Mouse (Mus musculus) CD8-positive naive resting alpha-beta T cell, adult 2 months (primary cell): Measurements from ENCODE around the gene Nt5c3b.

ENCODE experiments used
- DNase-seq, 2 experiments: peaks; one replicate each; pipeline ENCODE4 v3.0.0; 2022; ENCODE audit warnings: low read depth in 2 of 2, low spot score in 2 of 2

The Nt5c3b gene

DNA sequence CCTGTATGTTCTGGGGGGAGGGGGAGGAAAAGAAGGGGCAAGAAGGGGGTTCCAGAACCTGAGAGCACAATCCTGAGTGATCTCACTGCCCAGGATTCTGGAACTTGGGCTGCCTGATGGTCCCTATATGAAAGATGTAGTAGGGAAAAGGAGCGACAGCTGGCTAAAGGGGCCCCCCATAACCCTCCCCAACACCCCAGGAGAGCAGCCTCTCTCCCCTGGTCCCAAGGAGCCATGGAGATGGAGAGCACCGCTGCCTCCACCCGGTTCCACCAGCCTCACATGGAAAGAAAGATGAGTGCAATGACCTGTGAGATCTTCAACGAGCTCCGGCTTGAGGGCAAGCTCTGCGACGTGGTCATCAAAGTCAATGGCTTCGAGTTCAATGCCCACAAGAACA, at the start of gene Nt5c3b, which contains the start of gene Klhl10:
TSS of gene Nt5c3b (minus strand) at position 12 of the 400 bp plus-strand sequence.
TSS of gene Klhl10 (plus strand) at position 121 of the 400 bp plus-strand sequence.
- DNase-seq, result no peak

DNA sequence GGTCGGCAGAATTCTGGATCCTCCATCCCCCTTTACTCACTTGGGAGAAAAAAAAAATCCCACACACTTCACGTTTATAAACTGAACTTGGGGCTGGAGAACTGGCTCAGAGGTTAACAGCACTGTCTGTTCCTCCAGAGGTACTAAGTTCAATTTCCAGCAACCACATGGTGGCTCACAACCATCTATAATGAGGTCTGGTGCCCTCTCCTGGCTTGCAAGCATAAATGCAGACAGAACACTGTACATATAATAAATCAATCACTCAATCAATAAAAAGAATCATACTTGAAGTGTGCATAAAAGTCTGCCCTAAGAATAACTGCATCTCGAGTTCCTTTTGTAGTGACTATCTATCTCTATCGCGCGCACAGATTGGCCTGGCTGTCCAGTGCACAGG, 49.3 kb upstream of the Nt5c3b start:
- no peak for DNase-seq

DNA sequence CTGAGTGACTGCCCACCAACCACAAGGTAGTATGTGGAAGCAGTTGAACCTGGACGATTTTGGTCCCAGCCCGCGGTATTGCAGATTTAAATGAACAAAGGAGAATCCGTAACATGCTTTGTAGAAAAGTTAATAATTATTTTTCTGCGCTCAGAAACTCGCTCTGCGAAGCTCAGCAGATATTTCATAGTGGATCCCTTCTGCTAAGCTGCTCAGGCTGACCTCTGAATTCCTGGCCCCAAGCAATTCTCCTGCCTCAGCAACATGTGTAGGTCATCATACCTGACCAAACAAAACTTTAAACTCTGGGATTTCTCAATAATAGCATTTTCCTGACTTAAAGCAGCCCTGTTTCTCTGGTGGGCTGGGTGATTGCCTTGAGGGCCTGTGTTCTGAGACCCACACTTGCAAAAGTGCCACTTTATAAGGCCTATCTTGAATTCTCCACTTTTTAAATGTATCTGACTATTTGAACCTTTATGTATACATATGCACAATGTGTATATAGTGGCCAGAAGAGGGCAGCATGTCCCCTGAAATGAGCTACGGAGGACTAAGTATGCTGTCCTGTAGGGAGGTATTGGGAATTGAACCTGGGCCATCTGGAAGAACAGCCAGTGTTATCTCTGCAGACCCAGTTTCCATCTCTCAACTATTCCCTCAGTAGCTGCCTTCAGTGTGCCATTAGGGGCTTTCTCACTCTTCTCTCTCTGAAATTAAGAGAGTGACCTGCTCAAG, 44.4 kb upstream of the Nt5c3b start:
- no peak for DNase-seq

DNA sequence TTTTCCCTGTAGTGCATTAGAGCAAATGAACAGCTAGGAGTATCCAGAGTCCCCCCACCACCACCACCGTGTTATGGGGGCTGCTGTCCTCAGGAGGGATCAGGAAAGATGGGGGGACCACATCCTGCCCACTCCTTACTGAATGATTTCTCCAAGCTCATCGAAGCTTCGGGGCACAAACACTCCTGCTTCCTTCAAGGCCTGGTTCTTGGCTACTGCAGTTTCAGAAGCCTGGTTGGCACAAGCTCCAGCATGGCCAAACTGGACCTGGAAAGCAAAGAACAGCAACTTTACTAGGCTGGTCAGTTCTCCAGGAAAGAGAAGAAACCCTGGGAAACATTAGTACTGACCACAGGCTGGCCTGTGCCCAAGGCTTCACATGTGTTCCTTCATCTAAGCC, 42.9 kb upstream of the Nt5c3b start:
- DNase-seq, result no peak

DNA sequence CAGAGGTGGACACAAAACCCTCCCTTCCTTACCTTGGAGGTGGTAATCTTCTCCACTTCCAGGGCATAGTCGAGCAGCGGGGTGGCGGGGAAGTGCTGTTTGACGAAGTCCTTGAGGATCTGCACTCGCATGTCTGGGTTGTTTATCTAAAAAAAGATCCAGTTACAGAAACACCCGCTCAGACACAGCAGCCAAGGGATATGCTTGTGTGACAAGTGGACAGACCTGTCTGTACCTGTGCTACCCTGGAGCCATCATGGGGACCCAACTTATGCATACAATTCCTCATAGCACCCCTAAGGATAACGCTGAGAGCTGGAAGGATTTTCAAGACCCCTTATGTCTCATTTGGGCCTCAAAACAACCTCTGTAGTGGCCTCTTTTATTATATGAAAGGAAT, 37.5 kb upstream of the Nt5c3b start:
- DNase-seq, result no peak

DNA sequence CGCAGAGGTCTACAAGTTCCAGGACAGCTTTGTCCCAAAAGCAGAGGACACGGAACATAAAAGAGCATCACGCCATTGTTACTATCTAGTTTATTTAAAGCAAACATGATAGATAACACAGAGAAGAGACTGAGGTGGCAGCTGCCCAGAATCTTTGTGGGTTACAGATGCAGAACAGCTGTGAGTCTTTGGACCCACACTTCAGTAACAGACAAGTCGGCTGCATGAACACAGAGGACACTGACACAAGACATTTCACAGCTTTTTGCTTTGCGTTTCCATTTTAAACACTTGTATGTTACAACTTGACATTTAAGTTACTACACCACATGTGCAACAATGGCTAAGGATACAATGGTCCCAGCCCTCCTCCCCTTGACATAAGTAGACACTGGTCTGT, 34.7 kb upstream of the Nt5c3b start:
- no peak for DNase-seq

DNA sequence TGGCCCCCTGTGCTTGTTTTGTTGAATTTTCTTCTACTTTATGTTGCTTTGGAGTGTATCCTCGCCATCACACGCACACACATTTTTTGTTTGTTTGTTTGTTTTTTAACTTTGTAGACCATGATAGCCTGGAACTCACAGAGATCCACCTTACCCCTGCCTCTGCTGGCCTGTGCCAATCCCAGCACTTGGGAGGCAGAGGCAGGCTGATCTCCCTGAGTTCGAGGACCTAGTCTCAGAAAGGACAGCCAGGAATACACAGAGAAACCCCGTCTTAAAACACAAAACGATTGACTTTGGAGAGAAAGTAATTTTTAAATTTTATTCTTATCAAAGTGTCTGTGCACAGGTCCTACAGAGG, 31.3 kb upstream of the Nt5c3b start:
- DNase-seq, result no peak

DNA sequence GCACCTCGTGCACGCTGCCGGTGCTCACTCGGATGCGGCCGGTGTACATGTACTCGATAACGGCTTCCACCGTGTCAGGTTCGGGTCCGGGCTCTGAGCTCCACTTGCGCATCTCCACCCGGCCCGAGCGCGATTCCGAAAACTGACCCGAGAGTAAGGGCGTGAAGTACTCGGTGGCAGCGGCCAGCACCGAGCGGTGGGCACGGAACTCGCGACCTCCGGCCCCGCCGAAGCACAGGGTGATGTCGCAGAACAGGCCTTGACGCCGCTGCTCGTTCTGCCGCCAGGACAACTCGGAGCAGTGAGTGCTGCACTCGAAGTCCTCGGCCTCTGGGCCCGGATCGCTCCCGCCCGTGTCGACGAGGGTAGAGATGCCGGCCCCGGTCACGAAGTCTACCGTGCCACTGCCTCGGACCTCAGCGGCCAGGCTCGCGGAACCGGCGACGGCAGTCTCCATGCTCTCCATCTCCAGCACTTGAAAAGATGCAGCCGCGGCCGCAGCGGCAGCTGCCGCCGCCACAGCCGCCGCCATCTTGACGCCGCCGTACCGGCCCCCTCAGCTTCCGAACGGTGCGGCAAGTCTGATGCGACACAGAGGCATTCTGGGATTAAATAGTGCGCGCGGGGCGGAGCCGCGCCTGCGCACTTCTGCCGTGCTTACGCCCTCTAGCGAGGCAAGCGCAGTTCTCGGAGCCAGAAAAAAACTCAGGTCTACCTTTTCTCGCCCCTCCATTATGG, 30.8 kb upstream of the Nt5c3b start, which contains the start of gene Klhl11:
TSS of gene Klhl11 (minus strand) at position 545 of the 738 bp plus-strand sequence.
- DNase-seq, result peak; percentile 92 to 93

DNA sequence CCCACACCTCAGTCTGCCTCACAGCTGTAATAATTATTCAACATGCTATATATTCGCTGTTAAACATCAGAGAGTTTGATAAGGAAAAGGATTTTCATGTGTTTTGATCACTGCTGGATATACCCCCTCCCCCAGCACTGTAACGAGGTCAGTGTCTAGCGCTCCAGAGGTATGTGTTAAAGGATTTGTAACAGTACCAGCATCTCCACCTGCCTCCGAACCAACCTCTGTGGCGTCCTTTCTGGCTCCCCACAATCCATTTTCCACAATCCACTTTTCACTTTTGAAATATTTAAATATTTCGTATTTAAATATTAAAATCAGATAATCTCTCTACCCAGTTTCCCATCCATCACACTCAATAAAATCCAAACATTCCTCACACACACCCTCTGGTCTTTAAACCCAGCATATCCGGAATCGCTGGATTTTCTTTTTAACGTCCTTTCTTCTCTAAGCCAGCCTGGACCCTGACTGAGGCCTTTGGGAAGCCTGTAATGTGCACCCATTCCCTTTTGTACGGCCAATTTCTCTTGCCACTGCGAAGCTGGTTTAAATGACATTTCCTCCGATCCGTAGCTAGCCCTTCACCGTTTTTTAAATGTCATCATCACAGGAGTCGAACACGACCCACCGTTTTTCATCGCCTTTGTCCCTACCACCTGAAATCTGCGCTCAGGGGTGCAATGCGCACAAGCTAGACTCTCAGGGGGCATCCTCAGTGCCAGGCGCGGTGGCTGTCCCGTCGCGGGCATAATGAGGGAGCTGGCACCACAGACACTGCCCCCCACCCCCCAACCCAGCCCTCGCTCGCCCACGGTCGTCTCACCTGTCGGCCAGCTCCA, 30.0 kb upstream of the Nt5c3b start:
- DNase-seq, result peak in 1 of 2 experiments; percentile 4

DNA sequence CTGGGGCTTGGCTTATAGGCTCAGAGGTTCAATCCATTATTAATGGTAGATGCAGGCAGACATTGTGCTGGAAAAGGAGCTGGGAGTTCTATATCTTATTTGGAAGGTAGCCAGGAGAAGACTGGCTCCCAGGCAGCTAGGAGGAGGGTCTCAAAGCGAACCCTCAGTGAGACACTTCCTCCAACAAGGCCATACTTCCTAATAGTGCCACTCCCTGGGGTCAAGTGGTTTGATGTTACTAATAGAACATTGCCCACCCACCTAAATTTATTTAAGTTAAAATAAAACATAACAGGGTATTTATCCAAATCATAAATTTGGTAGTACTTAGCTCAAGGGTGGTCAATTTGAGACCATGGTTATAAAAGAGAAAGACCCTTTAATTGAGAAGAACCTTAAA, 24.2 kb upstream of the Nt5c3b start:
- DNase-seq, result no peak

DNA sequence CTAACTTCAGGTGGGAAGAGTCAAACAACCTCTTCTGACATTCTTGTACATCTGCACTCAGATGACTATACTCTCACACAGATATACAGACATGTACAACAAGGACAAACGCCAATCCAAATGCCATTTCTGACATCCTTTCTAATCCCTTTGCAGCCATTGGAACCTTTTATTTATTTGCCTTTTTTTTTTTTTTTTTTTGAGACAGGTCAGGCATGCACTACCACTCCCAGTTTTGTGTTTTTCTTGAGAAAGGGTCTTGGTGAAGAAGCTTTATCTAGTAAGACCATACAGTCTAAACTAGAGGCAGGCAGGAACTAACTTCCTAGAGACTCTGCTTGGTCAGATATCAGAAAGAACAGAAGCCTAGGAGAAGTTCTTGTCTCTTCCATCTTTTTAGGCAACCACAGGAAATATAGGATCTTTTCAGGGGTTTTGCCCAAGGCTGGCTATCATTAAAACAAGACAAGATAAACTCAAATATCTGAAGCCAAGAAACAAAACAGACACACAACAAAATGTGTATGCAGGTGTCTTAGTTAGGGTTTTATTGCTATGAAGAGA, 23.7 kb upstream of the Nt5c3b start:
- DNase-seq, result no peak

DNA sequence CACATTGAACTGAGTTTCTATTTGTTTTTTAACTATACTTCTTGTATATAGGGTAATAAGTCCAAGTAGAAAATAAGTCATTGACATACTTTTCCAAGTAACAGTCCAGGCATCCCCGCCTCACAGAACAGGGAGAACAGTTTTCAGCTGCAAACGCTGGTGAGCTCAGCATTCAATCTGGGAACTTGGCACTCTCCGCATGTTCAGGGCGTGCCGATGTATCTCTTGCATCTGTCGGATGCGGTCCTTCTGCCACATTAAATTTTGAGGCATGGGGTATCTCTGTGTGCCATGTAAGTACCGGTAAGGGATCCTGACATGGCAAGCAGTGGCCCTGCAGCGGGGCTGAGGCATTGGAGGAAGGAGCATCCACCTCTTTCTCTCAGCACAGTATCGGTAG, 21.1 kb upstream of the Nt5c3b start:
- no peak for DNase-seq

DNA sequence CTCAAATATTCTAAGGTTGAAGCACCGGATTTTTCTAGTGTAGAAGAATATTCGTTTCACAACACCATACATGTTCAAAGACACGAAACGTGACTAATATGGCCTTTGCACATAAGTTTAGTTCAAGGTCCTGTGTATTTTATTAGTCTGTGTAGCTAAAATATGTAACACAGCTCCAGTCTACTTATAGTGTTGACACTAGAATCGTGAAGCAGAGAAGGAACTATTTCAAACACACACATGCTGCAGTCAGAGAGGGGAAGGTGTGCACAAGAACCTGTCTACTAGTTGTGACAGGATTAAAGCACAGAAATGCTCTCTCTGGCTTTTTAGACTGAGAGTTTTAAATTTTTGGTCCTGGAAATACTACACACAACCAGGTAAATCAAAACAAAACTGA, 16.1 kb upstream of the Nt5c3b start:
- no peak for DNase-seq

DNA sequence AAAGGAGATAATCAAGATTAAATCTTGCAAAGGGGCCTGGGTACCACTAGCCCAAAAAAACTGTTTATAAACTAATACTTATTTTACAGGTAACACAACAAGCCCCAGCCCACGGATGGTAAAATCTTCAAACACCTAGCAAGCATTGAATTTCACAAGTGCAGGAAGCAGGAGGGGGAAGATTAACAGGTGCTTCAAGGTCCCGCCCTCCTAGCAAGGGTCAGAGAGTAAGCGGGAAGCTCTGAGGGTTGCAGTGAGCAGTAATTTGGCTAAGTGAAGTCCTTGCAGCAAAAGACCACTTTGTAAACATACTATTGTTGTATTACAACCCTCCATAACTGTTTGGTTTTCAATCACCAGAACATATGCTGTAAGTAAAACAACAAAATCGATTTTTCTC, 15.6 kb upstream of the Nt5c3b start:
- DNase-seq, result no peak

DNA sequence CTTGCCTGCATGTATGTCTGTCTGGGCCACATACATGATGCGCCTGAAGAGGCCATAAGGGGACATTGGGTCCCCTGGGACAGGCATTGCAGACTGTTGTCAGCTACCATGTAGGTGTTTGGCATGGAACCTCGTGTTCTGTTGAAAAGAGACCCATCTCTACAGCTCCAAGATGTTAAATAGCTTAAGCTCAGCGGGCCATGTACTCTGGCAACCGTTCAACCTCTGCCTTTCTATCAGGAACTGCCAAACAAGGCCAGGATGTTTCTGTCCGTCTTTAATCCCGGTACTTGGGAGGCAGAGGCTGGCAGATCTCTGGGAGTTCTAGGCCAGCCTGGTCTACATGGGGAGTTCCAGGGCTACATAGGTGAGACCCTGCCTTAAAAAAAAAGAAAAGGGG, 1.0 kb upstream of the Nt5c3b start:
- DNase-seq, result no peak

DNA sequence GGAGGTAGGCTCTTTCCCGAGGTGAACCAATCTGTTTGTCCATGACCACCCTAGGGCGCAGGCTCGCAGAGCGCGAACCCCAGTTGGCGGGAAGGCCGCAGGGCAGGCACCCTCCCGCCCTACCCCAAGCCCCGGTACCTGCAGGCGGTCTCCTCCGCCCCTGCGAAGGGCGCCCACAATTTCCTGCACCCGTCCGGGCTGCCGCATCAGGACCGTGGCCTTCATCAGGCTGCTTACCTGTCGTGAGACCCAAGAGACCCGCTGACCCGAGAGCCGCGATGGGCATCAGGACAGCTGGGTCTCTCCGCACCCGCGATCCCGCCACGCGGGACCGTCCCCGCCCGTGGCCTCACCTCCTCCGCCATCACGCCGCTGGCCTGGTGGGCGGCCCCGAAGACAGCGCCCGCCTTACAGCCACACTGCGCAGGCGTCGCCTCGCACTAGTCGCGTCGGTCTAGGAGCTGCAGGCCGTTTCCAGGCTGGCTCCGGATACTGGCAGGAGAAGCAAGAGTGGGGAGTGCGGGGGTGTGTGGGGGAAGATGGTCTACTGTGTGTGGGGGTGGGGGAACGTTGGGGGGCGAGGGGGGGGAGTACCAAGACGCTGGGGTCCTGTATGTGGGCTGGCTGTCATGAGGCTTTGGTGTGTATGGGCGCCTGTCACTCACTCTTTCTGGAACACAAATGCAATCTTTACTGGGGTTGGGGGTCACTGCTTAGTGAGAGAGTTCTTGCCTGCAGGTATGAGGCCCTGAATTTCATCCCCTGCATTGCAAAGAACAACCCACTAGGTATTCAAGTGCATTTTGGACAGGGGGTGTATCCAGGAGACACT, 701 bp downstream of the Nt5c3b start:
- peak; percentile 76 to 84 for DNase-seq

DNA sequence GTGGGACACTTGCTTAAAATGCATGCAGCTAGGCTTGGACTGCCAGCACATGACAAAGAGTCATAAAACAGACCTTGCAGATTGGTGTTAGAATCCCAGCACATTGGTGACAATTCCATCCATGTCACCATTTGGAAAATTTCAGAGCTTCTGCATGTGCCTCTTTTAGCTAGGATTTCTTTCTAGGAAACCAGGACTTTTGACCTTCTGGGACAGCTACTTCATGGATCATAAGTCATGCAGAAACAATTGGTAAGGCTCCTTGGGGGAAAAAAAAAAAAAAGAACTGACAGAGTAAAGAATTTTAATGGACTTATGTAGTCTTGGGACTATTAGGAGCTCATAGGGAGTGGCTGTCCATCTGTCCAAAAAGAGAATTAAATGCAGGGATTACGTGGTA, 3.7 kb downstream of the Nt5c3b start:
- DNase-seq, result no peak

DNA sequence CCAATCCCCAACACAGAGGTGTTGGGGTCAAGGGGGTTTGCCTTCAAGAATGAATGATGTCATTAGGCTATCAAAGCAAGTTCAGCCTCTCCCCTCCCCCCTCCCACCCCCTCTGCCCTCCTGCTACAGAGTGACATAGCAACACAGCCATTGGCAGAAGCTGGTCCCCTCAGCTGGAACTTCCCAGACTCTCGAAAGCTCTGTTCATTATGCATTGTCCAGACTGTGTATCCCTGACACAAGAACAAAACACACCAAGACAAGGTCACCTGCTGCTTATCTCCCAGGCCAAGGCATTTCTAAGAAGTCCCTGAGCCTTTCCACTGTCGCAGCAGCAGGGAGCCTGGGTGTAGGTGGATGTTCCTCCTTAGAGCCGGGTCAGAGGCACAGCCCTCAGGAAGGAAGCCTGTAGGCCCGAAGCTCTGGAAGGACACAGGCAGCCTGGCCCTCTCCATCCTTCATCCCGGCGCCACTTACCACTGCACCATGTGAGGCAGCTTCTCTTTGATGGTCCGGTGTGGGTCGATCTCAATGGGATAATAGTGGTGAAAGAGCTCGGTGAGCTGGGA, 5.8 kb downstream of the Nt5c3b start:
- DNase-seq, result no peak

DNA sequence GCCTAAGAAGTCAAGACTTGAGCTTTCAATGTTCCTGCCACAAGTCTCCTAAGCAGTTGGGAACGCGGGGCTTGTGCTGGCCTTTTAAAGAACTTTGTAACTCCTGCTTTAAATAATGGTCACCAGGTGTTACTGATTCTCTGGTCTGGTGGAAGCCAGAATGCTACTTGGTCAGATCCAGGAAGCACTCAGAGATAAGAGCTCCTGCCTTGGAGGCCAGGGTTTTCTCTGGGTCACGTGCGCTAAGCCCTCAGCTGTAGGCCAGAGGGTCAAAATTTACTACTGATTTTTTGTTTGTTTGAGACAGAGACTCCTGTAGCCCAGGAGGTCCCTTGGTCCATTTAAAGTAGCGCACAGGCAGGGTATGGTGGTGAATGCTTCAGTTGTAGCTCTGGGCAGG, 9.6 kb downstream of the Nt5c3b start:
- DNase-seq, result no peak

DNA sequence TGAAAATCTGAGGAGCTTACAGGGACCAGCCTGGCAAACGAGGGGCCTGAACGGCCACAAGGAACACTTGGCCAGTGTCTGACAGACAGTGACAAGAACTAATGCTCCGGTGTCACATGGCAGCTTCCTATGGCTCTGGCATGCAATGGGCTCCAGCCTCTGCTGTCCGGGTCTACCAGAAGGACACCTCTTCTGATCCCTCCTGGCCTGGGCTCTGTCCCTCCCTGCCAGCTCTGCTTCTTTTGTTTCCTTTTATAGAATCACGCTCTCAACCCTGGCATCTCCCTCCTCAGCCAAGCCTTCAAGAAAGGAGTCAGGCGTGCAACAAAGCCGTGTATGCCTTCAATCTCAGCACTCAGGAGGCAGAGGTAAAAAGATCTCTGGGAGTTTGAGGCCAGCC, 11.6 kb downstream of the Nt5c3b start:
- no peak for DNase-seq
